Mouse (Mus musculus): ENCODE data around the gene Nfasc. TPM values are rescaled to one million over a fixed set of nuclear protein-coding genes. Genes with fewer than 3 reads are reported as not detected.

The Nfasc gene
- polyA plus RNA-seq, 1 experiment from 2014 or later: 44.8 TPM

DNA sequence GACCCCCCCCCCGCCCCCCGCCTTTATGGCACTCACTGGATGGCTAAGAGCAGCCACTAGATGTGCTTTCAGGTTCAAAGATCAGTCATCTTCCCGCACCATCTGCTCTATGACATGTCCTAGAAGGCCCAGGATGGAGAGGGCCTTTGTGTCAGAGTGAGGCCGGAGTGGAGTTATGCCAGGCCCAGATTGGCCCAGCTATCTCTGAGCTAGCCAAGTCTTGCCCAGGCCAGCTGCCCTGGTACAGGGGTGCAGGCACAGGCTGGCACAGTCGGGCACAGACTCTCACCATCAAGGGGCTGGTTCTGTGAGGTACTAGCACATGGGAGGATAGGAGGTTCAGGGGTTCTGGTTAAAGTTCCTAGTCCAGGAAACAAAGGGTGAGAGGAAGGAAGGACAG lies 203.9 kb downstream of the Nfasc start:
- H3K9ac ChIP-seq (replicated peaks; ENCODE audit: low read depth, low read length): no peak overlapping the region
- H3K4me1 ChIP-seq (ENCODE audit: control insufficient read depth, insufficient read depth, low read length): peaks cover 37% of the 10 kb centered on the region
- no peaks in the 10 kb centered on the region for H3K36me3 ChIP-seq (ENCODE audit: control insufficient read depth, insufficient read depth, low read length)
- no peak overlapping the region for H3K4me3 ChIP-seq (ENCODE audit: low read depth, low read length)
- no peak for ATAC-seq (ENCODE audit: low read depth)
- WGBS: 67% methylated on average over 5 of the region's 5 CpGs
- H3K27ac ChIP-seq (ENCODE audit: low read depth, low read length): peak overlapping the region; percentile 39; the same call in 1 of the 2 replicates
- no peak overlapping the region for H3K4me2 ChIP-seq (ENCODE audit: low read depth, low read length)
- H3K27me3 ChIP-seq (ENCODE audit: control insufficient read depth, insufficient read depth, low read length): no peaks in the 10 kb centered on the region
- H3K9me3 ChIP-seq (ENCODE audit: control insufficient read depth, low read length): no peaks in the 10 kb centered on the region

- H3K4me3 ChIP-seq (ENCODE audit: low read depth, low read length): no peak overlapping the region
- WGBS: 70% methylated on average over 3 of the region's 3 CpGs
- H3K4me2 ChIP-seq (ENCODE audit: low read depth, low read length): no peak overlapping the region
- H3K4me1 ChIP-seq (ENCODE audit: control insufficient read depth, insufficient read depth, low read length): peaks cover 29% of the 10 kb centered on the region
- no peak overlapping the region for H3K27ac ChIP-seq (ENCODE audit: low read depth, low read length)
- ATAC-seq (ENCODE audit: low read depth): no peak
- no peaks in the 10 kb centered on the region for H3K27me3 ChIP-seq (ENCODE audit: control insufficient read depth, insufficient read depth, low read length)
- no peaks in the 10 kb centered on the region for H3K9me3 ChIP-seq (ENCODE audit: control insufficient read depth, low read length)
- H3K36me3 ChIP-seq (ENCODE audit: control insufficient read depth, insufficient read depth, low read length): no peaks in the 10 kb centered on the region
- no peak overlapping the region for H3K9ac ChIP-seq (replicated peaks; ENCODE audit: low read depth, low read length)
Measured at GRCm38 (mm10) chr1:132536416-132536815, 205.2 kb downstream of the Nfasc start.

- H3K27ac ChIP-seq (ENCODE audit: low read depth, low read length): no peak overlapping the region
- no peak for ATAC-seq (ENCODE audit: low read depth)
- no peak overlapping the region for H3K9ac ChIP-seq (replicated peaks; ENCODE audit: low read depth, low read length)
- H3K27me3 ChIP-seq (ENCODE audit: control insufficient read depth, insufficient read depth, low read length): no peaks in the 10 kb centered on the region
- H3K4me3 ChIP-seq (ENCODE audit: low read depth, low read length): no peak overlapping the region
- WGBS: 89% methylated on average over 4 of the region's 4 CpGs
- peaks cover 28% of the 10 kb centered on the region for H3K4me1 ChIP-seq (ENCODE audit: control insufficient read depth, insufficient read depth, low read length)
- no peak overlapping the region for H3K4me2 ChIP-seq (ENCODE audit: low read depth, low read length)
- H3K36me3 ChIP-seq (ENCODE audit: control insufficient read depth, insufficient read depth, low read length): no peaks in the 10 kb centered on the region
- no peaks in the 10 kb centered on the region for H3K9me3 ChIP-seq (ENCODE audit: control insufficient read depth, low read length)
Measured at GRCm38 (mm10) chr1:132535541-132535940, 206.1 kb downstream of the Nfasc start.

- WGBS: 10% methylated on average over 7 of the region's 8 CpGs
- 0 out of 2 replicates have a peak, but pooled peaks have one; percentile 13 for ATAC-seq (ENCODE audit: low read depth)
- no peak overlapping the region; the same call in 1 of the 2 replicates for H3K4me2 ChIP-seq (ENCODE audit: low read depth, low read length)
- H3K4me3 ChIP-seq (ENCODE audit: low read depth, low read length): no peak overlapping the region
- no peaks in the 10 kb centered on the region for H3K36me3 ChIP-seq (ENCODE audit: control insufficient read depth, insufficient read depth, low read length)
- no peaks in the 10 kb centered on the region for H3K27me3 ChIP-seq (ENCODE audit: control insufficient read depth, insufficient read depth, low read length)
- H3K4me1 ChIP-seq (ENCODE audit: control insufficient read depth, insufficient read depth, low read length): peaks cover 29% of the 10 kb centered on the region
- peak overlapping the region; percentile 60; the same call in 1 of the 2 replicates for H3K27ac ChIP-seq (ENCODE audit: low read depth, low read length)
- no peaks in the 10 kb centered on the region for H3K9me3 ChIP-seq (ENCODE audit: control insufficient read depth, low read length)
- peak overlapping the region; percentile 25; the same call in 1 of the 2 replicates for H3K9ac ChIP-seq (replicated peaks; ENCODE audit: low read depth, low read length)
Measured at GRCm38 (mm10) chr1:132533840-132534239, 207.8 kb downstream of the Nfasc start.

- Histone ChIP-seq H3K36me3 (ENCODE audit: control insufficient read depth, insufficient read depth, low read length) (no peaks in the 10 kb centered on the region; the same call in 1 of the 2 replicates), H3K27me3 (ENCODE audit: control insufficient read depth, insufficient read depth, low read length) (no peaks in the 10 kb centered on the region), H3K9ac (replicated peaks; ENCODE audit: low read depth, low read length) (no peak overlapping the region), H3K4me3 (ENCODE audit: low read depth, low read length) (no peak overlapping the region), H3K9me3 (ENCODE audit: control insufficient read depth, low read length) (no peaks in the 10 kb centered on the region), H3K4me1 (ENCODE audit: control insufficient read depth, insufficient read depth, low read length) (peaks cover 29% of the 10 kb centered on the region), H3K27ac (ENCODE audit: low read depth, low read length) (no peak overlapping the region; the same call in 1 of the 2 replicates), H3K4me2 (ENCODE audit: low read depth, low read length) (no peak overlapping the region)
- ATAC-seq (ENCODE audit: low read depth): no peak
- 71% methylated on average over 9 of the region's 9 CpGs for WGBS
Measured at GRCm38 (mm10) chr1:132532521-132532920, 209.1 kb downstream of the Nfasc start.

GRCm38 (mm10) chr1:132530631-132531191 lies 210.9 kb downstream of the Nfasc start:
- Histone ChIP-seq H3K36me3 (ENCODE audit: control insufficient read depth, insufficient read depth, low read length) (no peaks in the 10 kb centered on the region; the same call in 1 of the 2 replicates), H3K4me2 (ENCODE audit: low read depth, low read length) (no peak overlapping the region), H3K27ac (ENCODE audit: low read depth, low read length) (peak overlapping the region; percentile 46), H3K9ac (replicated peaks; ENCODE audit: low read depth, low read length) (no peak overlapping the region), H3K9me3 (ENCODE audit: control insufficient read depth, low read length) (no peaks in the 10 kb centered on the region), H3K4me3 (ENCODE audit: low read depth, low read length) (no peak overlapping the region), H3K4me1 (ENCODE audit: control insufficient read depth, insufficient read depth, low read length) (peaks cover 35% of the 10 kb centered on the region), H3K27me3 (ENCODE audit: control insufficient read depth, insufficient read depth, low read length) (no peaks in the 10 kb centered on the region)
- 6% methylated on average over 5 of the region's 5 CpGs for WGBS
- ATAC-seq (ENCODE audit: low read depth): peak; percentile 57

GRCm38 (mm10) chr1:132528647-132529334 lies 212.8 kb downstream of the Nfasc start:
- 86% methylated on average over 19 of the region's 19 CpGs for WGBS
- Histone ChIP-seq H3K4me2 (ENCODE audit: low read depth, low read length) (no peak overlapping the region), H3K4me3 (ENCODE audit: low read depth, low read length) (no peak overlapping the region), H3K36me3 (ENCODE audit: control insufficient read depth, insufficient read depth, low read length) (no peaks in the 10 kb centered on the region; the same call in 1 of the 2 replicates), H3K9ac (replicated peaks; ENCODE audit: low read depth, low read length) (no peak overlapping the region), H3K27ac (ENCODE audit: low read depth, low read length) (no peak overlapping the region), H3K27me3 (ENCODE audit: control insufficient read depth, insufficient read depth, low read length) (no peaks in the 10 kb centered on the region), H3K4me1 (ENCODE audit: control insufficient read depth, insufficient read depth, low read length) (peaks cover 23% of the 10 kb centered on the region), H3K9me3 (ENCODE audit: control insufficient read depth, low read length) (no peaks in the 10 kb centered on the region)
- no peak for ATAC-seq (ENCODE audit: low read depth)

GRCm38 (mm10) chr1:132528071-132528470 lies 213.5 kb downstream of the Nfasc start:
- peaks cover under 1% of the 10 kb centered on the region; the same call in 1 of the 2 replicates for H3K36me3 ChIP-seq (ENCODE audit: control insufficient read depth, insufficient read depth, low read length)
- H3K9me3 ChIP-seq (ENCODE audit: control insufficient read depth, low read length): no peaks in the 10 kb centered on the region
- H3K27ac ChIP-seq (ENCODE audit: low read depth, low read length): no peak overlapping the region
- no peak overlapping the region for H3K9ac ChIP-seq (replicated peaks; ENCODE audit: low read depth, low read length)
- 95% methylated on average over 13 of the region's 13 CpGs for WGBS
- no peak overlapping the region for H3K4me3 ChIP-seq (ENCODE audit: low read depth, low read length)
- ATAC-seq (ENCODE audit: low read depth): no peak
- H3K4me2 ChIP-seq (ENCODE audit: low read depth, low read length): no peak overlapping the region
- no peaks in the 10 kb centered on the region for H3K27me3 ChIP-seq (ENCODE audit: control insufficient read depth, insufficient read depth, low read length)
- H3K4me1 ChIP-seq (ENCODE audit: control insufficient read depth, insufficient read depth, low read length): peaks cover 18% of the 10 kb centered on the region; the same call in 1 of the 2 replicates

DNA sequence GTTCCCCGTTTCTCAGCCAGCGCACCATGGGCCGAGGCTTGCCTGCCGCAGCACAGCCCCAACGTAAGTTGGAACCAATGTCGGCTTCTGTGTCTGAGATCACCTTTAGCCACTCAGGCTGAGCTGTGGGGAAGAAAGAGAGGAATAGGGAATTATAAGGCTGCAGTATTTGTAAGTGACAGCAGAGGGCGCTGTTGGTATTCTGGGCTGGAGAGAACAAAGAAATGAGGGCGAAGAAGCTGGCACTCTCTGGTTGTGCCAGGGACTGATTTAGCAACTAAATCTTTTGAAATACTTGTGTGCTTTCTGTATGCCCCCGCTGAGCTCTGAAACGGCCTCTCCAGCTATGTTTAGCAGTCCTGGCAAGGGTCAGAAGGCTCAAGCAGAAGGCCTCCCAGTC lies 215.8 kb downstream of the Nfasc start:
- ATAC-seq (ENCODE audit: low read depth): peak; percentile 71

More for the DNA sequence above, 215.8 kb downstream of the Nfasc start:
- Histone ChIP-seq H3K9me3 (ENCODE audit: control insufficient read depth, low read length) (no peaks in the 10 kb centered on the region), H3K27me3 (ENCODE audit: control insufficient read depth, insufficient read depth, low read length) (no peaks in the 10 kb centered on the region), H3K4me3 (ENCODE audit: low read depth, low read length) (no peak overlapping the region), H3K27ac (ENCODE audit: low read depth, low read length) (peak overlapping the region; percentile 85), H3K4me2 (ENCODE audit: low read depth, low read length) (0 out of 2 replicates have a peak overlapping the region, but pooled peaks have one; percentile 4), H3K9ac (replicated peaks; ENCODE audit: low read depth, low read length) (peak overlapping the region; percentile 39; the same call in 1 of the 2 replicates), H3K4me1 (ENCODE audit: control insufficient read depth, insufficient read depth, low read length) (peaks cover 14% of the 10 kb centered on the region; the same call in 1 of the 2 replicates), H3K36me3 (ENCODE audit: control insufficient read depth, insufficient read depth, low read length) (peaks cover 15% of the 10 kb centered on the region)
- WGBS: 10% methylated on average over 10 of the region's 10 CpGs
